Mouse (Mus musculus): ENCODE data around the gene Dnajb8.
A peak's percentile ranks its signal among the peaks of the same experiment; 100 is the strongest.

Dnajb8 gene

DNA sequence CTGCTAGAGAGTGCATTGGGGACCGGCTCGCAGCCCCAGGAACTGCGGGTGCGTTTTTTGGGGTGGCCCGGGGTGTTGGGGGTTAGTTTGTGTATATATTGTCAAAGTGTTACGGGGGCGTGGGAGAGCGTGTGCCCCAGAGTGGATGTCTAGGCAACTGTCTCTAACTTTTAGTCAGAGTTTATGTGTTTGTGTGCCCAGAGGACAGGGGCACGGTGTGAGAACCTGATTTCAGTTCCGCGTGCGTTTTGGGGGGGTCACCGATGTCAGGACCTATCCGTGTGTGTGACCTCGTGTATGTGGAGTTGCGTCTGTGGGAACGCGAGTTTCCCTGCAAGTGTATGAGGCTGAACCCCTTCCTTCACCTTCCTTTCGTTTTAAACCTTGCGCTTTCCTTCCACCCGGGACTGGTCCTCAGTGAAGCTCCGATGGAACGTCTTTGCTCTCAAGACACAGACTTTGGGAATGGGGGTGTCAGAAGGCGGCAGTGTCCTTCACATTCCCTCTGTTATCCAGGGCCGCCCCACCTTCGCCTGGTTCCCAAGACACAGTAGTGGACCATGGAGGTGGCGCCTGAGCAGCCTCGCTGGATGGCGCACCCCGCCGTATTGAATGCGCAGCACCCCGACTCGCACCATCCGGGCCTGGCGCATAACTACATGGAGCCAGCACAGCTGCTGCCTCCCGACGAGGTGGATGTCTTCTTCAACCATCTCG lies 22.9 kb upstream of the Dnajb8 start:
- DNase-seq (ENCODE audit: low spot score in 2 of 2), result no peak

DNA sequence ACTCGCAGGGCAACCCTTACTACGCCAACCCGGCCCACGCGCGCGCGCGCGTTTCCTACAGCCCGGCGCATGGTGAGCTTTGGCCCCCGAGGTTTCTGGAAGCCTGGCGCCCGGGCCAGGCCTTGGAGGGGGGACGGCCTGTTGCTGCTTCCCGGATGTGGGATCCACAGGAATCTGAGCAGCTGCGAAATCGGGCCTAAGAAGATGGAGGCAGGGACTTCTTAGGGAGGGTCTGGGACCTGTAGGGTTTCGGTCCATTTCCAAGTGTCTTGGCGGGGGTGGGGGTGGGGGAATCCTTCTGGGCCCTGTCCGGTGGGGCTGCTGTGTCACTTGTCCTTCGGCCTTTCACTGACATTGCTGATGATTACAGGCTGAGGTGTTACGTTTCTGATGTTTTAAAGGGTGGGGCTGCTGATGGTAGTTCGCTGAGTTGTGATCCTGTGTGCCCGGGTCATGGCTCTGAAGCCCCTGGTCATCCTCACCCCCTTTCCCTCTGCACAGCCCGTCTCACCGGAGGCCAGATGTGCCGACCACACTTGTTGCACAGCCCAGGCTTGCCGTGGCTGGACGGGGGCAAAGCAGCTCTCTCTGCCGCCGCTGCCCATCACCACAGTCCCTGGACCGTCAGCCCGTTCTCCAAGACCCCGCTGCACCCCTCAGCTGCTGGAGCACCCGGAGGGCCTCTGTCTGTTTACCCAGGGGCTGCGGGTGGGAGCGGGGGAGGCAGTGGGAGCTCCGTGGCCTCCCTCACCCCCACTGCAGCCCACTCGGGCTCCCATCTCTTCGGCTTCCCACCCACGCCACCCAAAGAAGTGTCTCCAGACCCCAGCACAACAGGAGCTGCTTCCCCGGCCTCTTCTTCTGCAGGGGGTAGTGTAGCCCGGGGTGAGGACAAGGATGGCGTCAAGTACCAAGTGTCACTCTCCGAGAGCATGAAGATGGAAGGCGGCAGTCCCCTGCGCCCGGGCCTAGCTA lies 22.1 kb upstream of the Dnajb8 start:
- no peak for DNase-seq (ENCODE audit: low spot score in 2 of 2)

DNA sequence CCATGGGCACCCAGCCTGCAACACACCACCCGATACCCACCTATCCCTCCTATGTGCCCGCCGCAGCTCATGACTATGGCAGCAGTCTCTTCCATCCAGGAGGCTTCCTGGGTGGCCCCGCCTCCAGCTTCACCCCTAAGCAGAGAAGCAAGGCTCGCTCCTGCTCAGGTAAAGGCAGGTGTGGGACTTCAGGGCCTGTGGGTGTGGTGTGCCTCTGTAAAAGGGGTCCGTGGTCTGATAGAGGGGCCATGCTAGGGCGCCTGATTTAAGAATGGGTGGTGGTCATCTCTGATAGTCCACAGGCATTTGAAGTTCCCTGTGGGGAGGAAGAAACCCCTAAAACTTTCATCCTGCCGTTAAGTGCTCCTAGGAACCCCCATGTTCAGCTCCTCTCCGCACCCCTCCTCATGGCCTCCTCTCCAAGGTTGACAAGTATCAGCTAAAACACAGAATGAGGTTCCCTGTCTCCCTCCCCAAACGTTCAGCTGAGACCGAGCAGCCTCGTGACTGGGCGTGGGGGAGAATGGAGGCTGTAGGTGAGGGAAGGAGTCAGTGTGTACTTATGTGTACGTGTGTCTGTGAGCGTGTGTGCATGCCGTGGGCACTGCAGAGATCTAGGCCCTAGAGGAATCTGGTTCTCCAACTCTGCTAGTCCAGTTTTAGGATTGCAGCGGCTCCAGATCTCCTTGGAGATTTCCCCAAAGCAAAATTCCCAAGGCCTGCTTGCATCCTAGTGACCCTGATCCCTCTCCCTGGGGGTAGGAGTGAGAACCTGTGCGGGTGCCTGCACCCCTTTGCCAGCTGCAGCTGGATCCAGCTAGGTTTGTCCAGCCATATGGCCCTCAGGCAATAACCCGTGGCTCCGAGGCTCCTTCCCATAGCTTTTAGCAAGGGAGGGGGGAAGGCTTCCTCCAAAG lies 21.1 kb upstream of the Dnajb8 start:
- no peak for DNase-seq (ENCODE audit: low spot score in 2 of 2)

DNA sequence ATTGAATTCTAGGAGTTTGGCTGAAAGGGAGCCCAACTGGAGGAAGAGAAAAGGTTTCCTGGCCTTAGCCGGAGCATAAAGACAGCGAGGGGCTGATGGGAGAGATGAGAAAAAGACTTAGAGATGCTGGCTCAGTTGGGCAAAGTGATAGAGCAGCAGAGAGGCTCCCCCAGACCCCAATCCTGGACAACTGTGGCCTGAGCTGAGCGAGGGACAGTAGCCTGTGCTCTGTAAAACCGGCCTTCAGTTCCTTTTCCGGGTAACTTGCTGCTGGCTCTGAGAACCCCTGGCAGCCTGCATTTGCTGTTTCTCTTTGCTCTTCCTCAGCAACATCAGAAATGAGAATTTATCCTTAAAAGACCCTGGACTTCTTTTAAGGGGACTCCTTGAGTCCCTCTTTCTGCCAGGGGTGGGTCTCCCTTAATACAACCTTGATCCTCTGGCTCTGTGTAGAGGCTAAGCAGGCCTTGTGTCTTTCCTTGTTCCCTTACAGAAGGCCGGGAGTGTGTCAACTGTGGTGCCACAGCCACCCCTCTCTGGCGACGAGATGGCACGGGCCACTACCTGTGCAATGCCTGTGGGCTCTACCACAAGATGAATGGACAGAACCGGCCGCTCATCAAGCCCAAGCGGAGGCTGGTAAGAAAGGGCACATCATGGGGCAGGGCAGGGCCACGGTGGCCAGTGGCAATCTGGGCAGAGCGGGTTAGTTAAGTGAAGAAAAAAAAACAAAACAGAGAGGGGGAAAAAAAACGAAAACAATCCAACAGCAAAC lies 20.0 kb upstream of the Dnajb8 start:
- no peak for DNase-seq (ENCODE audit: low spot score in 2 of 2)

DNA sequence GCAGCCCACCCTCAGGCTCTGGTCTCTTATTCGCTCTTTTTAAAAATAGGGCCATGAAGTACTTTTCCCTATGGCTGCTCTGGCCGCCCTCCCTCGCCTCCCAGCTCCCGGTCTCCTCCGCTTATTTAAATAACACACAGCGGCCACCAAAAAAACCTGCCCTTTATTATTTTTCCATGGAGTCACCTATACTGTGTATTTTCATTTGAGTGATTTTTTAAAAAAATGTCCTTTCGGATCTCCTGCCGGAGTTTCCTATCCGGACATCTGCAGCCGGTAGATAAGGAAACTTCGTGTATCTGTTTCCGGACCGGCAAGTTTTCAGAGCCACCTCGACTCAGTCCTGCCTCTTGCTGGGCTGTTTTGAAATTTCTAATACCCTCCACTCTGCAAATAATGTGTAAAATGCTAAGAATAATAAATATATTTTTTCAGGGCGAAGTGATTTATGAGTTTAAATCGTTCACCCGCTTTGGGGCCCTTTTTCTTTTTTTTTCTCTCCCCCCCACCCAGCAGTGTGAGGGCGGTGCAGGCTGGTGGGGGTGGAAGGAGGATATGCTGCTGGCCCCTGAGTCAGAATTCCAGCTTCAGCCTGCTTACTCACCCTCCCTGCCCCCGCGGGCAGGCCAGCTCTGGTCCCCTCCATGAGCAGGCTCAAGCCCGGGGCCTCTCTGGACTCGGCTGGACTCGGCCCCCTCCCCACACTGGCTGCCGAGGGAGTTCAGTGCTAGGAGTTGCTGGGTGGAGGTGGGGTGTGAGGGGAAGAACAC lies 19.0 kb upstream of the Dnajb8 start:
- DNase-seq (ENCODE audit: low spot score in 2 of 2), result peak in 1 of 2 experiments; percentile 49

DNA sequence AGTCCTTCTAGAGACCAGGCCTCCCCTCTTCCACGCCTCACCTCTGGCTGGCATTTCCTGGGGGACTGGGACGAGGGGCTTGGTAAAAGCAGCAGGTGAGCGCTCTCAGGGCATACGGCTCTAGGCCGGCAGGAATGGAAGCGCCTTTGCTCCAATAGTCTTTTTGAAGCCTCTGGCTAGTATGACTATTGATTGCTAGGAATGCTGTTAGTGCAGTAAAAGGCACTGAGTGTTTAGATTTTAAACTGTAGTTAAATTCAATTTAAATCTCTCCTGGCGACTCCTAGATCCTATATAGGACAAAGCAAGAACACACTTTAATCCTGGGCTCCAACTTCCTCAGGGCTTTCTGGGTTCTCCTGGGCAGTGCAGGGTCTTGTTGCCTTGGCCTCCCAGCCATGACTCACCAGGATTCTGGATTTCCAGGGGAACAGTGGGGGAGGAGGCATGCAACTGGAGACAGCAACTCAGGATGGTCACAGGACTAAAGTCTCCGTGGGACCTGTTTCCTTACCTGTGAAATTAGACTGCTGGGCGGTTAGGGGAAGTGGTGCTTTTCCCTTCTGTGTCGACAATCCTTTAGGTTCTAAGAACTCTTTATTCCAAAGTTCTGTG lies 18.2 kb upstream of the Dnajb8 start:
- no peak for DNase-seq (ENCODE audit: low spot score in 2 of 2)

DNA sequence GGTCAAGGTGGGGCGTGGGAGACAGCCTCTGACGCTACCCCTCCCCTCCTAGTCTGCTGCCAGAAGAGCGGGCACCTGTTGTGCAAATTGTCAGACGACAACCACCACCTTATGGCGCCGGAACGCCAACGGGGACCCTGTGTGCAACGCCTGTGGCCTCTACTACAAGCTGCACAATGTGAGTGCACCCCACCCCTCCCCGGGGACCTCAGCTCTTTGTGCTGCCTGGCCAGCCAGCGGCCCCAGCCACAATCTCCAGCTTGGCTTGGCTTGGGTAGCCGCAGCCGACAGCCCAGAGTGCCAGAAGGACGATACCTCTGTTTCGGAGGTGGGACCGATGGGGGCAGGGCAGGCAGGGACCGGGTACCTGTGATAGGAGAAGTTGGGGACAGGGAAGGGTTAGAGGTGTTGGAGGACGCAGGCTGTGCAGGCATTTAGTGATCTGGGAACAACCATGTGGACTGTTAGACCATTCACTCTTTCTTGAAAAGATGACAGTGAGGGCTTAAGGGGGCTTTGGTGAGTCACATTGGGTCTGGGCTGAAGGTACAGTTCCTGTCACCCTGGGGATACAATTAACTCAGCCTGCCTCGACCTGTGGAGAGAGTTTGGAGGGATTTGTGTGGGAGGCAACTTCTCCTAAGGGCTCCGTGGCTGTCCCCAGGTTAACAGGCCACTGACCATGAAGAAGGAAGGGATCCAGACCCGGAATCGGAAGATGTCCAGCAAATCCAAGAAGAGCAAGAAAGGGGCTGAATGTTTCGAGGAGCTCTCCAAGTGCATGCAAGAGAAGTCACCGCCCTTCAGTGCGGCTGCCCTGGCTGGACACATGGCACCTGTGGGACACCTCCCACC lies 17.3 kb upstream of the Dnajb8 start:
- no peak for DNase-seq (ENCODE audit: low spot score in 2 of 2)

DNA sequence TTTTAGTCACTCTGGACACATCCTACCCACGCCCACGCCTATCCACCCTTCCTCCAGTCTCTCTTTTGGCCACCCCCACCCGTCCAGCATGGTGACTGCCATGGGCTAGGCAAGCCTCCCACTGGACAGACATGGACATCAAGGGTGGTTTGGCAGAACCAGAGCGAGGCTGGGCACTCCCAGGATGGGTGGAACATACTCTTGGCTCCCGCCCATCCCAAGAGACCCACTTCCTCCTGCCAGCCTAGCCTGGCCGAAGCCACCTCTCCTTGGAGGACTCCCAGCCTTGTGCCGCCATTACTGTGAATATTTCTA lies 16.7 kb upstream of the Dnajb8 start:
- DNase-seq (ENCODE audit: low spot score in 2 of 2), result no peak

DNA sequence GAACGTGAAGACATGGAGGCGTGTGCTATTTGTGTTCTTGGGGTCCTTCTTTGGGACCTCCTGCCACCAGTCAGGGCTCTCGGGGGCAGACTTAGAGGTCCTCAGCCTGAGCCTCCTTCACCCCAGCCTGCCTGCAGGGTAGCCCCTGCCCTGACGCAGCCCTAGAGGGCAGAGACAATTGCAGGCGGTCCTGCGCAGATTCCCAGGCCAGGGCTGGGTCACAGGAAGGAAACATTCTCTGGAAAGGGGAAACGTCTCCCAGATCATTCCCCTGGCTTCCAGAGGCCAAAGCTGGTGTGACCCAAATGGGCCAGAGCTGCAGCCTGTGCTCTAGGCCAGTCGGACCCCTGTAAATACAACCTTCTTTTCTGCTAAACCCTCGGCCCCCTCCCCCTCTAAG lies 16.1 kb upstream of the Dnajb8 start:
- no peak for DNase-seq (ENCODE audit: low spot score in 2 of 2)

DNA sequence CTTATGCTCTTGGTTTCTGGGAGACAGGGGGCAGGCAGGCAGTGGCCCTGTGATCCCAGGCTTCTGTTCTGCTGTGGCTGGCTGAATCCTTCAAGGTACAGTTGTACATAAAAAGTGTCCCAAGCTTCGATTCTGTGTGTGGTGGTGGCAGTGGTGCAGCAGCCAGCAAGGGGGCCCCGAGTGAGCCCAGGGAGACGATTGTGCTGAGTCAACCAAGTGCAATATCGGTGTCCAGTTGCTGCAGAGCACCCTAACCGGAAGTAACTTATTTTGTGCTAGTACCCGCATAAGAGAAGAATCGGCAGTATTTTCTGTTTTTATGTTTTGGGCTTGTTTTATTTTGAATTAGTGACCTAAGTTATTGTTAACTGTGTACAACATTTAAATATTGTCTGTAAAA lies 15.5 kb upstream of the Dnajb8 start:
- no peak for DNase-seq (ENCODE audit: low spot score in 2 of 2)

DNA sequence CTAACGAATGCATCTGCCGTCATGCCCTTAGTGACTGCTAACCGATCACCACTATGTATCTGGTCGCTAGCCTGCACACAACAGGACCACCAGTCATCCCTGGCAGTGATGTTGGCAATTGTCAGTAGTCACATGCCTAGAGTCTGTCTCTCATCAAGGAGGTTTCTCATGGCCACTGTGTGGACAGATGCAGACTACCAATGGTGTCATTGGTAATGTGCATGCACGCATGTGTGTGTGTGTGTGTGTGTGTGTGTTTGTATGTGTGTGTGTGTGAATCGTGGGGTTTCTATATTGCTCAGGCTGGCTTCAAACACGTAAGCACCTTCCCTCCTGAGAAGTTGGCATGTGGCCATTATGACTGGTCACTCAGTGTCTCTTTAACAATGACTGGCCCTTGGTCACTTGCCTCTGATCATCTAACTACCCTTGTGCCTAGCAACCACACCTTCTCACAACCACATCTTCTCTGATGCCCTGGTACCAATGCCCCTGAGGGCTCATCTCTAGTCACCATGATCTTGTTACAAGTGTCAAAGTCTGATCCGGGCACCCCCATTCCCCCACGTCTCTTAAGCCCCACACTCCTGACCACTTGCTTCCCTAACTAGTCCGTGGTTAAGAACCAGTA lies 14.6 kb upstream of the Dnajb8 start:
- DNase-seq (ENCODE audit: low spot score in 2 of 2), result no peak

DNA sequence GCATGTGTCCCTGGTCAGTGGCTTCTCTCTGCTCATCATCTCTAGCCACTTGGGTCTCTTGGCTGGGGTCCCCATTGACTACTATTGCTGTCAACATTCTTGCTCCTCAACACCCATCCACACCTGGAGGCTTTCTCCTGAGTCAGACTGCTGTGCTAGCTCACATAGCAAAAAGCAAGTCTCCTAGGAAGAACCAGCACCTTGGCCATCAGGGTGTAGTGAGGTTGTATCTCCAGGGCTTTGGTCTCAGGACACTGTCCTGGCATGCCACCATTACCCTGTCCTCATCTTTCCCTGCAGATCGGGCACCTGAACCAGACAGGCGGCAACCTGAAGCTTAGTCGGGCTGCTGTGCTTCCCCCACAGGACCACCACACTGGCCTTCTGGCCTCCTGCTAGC lies 13.7 kb upstream of the Dnajb8 start:
- no peak for DNase-seq (ENCODE audit: low spot score in 2 of 2)

DNA sequence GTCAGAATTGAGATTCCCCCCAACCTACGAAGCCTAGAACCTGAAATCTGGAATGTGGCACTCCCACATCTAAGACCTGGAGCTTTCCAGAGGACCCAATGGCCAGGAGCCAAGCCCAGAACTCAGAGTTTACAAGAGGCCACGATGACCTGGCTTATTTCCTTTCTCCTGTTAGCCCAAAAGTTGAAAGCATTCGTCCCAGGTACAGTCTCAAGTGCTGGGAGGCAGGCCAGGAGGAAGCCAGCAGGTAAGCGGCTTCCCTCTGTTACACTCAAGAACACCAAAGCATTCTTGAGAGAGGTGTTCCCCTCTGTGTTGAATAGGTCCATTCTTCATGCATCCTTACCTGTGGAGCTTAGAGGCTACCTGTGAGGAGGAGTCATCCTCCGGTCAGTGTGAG lies 12.6 kb upstream of the Dnajb8 start:
- DNase-seq (ENCODE audit: low spot score in 2 of 2), result no peak

DNA sequence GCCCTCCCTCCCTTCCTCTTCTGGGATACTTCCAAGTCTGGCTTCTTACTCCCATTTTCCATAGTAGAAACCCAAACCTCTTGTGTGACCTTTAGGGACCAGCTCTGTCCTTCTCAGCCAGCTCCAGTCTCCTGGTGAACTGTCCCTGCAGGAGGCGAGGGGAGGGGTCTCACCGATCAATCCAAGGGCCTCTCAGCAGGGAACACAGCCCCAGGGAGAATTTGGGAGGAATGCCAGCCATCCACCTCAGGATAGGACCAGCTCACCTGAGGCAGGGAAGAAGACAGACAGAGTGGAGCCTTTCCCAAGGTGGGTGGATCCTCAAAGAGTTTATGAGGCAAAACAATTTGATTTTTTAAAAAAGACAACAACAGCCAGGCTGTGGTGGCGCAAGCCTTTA lies 11.9 kb upstream of the Dnajb8 start:
- DNase-seq (ENCODE audit: low spot score in 2 of 2), result no peak

DNA sequence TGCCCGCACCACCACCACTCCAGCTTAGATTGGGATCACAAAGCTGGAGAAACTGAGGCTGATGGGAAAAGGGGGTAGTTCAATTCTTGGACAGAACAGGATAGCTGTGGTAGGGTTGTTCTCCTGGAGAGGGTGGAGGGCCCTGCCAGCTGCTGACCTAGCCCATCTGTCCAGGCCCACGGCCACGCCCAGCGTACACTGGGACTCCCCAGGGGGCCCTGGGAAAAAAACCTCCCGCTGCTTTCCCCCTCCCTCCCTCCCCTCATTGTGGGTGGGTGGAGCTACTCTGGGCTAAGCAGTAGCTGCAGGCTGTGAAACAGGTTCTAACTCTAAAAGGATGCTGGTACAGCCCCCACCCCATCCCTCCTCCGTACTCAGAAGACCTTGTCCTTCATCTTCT lies 6.3 kb upstream of the Dnajb8 start:
- DNase-seq (ENCODE audit: low spot score in 2 of 2), result no peak

DNA sequence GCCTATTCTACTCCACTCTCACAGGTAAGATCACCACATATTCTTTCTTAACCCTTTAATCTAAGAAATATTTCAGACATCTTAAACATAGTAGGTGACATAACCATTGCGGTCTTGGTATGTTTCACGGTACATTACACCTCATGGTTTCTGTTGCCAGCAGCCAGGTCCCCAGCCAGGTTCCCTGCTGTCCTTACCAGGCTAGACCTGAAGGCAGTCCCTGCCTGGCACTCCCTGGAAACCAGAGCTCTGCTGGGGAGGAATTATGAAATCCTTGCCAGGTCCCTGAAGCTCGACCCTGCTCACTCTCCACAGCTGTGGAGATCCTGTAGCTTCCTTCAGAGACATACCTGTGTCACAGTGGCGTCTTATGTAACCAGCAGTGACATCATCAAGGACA lies 5.9 kb upstream of the Dnajb8 start:
- DNase-seq (ENCODE audit: low spot score in 2 of 2), result no peak

DNA sequence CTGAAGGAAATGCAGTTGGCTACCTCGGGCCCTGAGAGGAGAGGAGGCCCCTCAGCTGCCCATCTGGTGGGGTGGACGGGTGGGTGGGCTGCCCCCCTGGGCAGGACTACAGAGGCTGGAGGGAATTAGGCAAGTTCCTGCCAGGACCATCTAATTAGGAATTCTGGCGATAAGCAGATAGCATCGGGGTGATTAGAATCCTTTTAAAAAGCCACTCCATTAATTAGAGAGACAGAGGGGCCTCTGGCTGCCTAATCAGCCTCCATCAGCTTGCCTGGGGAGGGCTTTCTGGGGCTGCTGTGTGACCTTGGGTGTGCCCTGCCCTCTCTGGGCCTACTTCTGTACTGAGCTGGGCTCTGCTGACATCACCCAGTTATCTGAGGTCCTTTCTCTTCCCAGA lies 3.0 kb upstream of the Dnajb8 start:
- no peak for DNase-seq (ENCODE audit: low spot score in 2 of 2)

DNA sequence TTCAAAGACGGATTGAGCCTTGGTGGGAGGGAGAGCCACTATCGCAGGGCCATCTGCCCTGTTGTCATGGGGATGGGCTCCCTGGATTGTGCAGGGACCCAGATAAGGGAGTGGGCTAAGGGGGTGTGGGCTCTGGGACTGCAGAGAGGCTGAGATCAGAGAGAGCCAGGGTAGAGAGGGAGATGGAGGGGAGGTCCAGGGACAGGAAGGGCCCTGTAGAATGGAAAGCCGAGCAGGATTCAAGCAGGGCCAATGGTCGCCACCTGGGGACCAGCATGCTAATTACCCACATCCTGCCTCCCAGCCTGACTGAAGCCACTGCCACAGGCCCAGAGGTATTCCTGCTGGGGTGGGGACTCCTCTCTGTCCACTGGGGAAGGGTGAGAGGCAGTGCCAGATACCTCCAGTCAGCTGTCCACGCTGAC lies 4.5 kb downstream of the Dnajb8 start:
- DNase-seq (ENCODE audit: low spot score in 2 of 2), result no peak

DNA sequence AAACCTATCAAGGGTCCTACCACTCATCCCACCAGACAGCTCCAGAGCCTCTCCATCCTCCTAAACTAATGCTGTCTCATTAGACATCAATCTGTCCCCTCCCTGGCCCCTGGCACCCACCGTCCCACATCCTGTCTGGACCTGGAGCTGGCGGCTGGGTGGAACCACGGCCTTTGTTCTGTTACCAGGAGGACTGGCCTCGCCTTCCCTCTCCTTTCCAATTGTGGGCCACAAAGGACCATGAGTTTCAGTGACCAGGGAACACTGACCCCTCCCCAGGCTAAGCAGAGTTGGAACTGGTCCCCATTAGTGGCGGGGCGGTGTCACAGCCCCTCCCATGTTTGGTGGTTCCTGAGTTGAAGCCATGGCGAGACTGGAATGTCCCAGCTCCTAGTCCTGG lies 5.5 kb downstream of the Dnajb8 start:
- DNase-seq (ENCODE audit: low spot score in 2 of 2), result no peak

All from urinary bladder, postnatal 4 days (tissue).